Mouse (Mus musculus) forebrain, postnatal 0 days (tissue): ENCODE data around the gene Rnase4. TPM values are rescaled to one million over a fixed set of nuclear protein-coding genes. Genes with fewer than 3 reads are reported as not detected.

Experiments
- ATAC-seq: fragments of 200-750 bp; cut with Nextera tagmentation; 2 replicates; pipeline ENCODE4 v1.8.0; 2017; ENCODE audit warnings: mild to moderate bottlenecking, moderate library complexity
- DNase-seq: peaks from one replicate; pipeline ENCODE4 v3.0.0-alpha.2; 2015
- H3K27ac ChIP-seq: fragments of 300-500 bp; sonication (generic); 2 replicates; pipeline ENCODE4 v1.5.1; 2014; ENCODE audit warnings: low read depth, mild to moderate bottlenecking, antibody characterized with exemption, low read length, moderate library complexity, mixed read lengths
- H3K27me3 ChIP-seq: fragments of 300-500 bp; sonication (generic); 2 replicates; pipeline ENCODE4 v1.6.1; 2014; ENCODE audit warnings: mild to moderate bottlenecking, low read length, mixed read lengths; ENCODE audit not compliant: insufficient read depth
- H3K36me3 ChIP-seq: fragments of 300-500 bp; sonication (generic); 2 replicates; pipeline ENCODE4 v1.6.1; 2014; ENCODE audit warnings: mild to moderate bottlenecking, moderate library complexity; ENCODE audit not compliant: insufficient read depth
- H3K4me1 ChIP-seq: fragments of 300-500 bp; sonication (generic); 2 replicates; pipeline ENCODE4 v1.6.1; 2014; ENCODE audit warnings: antibody characterized with exemption; ENCODE audit not compliant: insufficient read depth
- H3K4me2 ChIP-seq: fragments of 300-500 bp; sonication (generic); 2 replicates; pipeline ENCODE4 v1.6.1; 2014; ENCODE audit warnings: low read depth, mild to moderate bottlenecking, moderate library complexity
- H3K4me3 ChIP-seq: fragments of 300-500 bp; sonication (generic); 2 replicates; pipeline ENCODE4 v1.5.1; 2014; ENCODE audit warnings: low read depth, low read length, mixed read lengths
- H3K9ac ChIP-seq: fragments of 300-500 bp; sonication (generic); 2 replicates; pipeline ENCODE4 v1.6.1; 2014; ENCODE audit warnings: mild to moderate bottlenecking
- H3K9me3 ChIP-seq: fragments of 300-500 bp; sonication (generic); 2 replicates; pipeline ENCODE4 v1.6.1; 2016; ENCODE audit warnings: low read length
- CTCF ChIP-seq: sonication (generic); IDR thresholded peaks from 2 replicates; pipeline ENCODE4 v1.5.1; 2016; ENCODE audit warnings: antibody characterized with exemption, control low read depth, low read depth
- WGBS: fragments of 180-500 bp; shearing (Covaris S2); extraction: QIAGEN DNeasy Blood & Tissue Kit; methylation state at CpG from one replicate; pipeline ENCODE4 v1.1.7; 2014; 5-methylcytosine and 5-hydroxymethylcytosine counted together
- polyA plus RNA-seq: library from polyadenylated mRNA; unstranded; fragments of >200 nt; fragmentation: Nextera tagmentation; extraction: Ambion mirVana; gene quantifications from 2 replicates; pipeline ENCODE4 v1.2.1, GENCODE M21; 2015
- total RNA-seq: library from RNA; depleted of rRNA; stranded (reverse); fragments of >200 nt; gene quantifications from 2 replicates; pipeline ENCODE4 v1.2.3, GENCODE M21; 2014; rRNA removed

Rnase4 gene
- total and polyA plus RNA-seq, 2 experiments from 2014 or later = 16.3 to 27.7 TPM

DNA sequence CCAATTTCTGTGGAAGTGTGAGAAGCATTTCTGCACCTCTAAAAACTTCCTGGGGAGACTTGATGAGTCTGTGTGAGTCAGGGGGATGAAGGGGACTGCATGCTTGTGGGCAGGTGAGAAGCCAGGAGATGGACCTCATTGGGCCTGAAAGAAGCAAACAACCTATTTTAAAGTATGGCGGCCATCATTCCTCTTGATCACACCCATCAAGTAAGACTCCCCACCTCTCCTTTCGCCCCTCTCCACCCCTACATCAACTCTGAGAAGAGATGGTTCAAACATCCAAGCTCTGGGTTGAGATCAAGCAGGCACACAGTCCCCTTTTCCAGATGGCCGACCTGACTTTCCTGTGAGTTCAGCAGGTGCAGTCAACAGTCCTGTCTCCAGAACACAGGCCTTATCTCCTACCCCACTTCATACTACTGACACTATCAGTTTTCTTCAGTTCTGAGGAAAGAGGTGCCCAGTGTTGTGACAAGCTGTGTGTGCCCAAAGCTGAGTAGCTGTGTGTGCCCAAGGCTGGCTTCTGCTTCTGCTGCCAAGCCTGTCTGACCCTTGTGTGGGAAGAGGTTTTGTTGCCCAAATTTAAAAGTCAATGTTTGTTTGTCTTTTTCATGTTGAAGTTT is 59.4 kb downstream of the Rnase4 start:
- no peak overlapping the region for H3K9ac ChIP-seq
- no peaks in the 10 kb centered on the region for H3K9me3 ChIP-seq
- 91% methylated on average over 3 of the region's 3 CpGs for WGBS
- no peak for TF ChIP-seq CTCF
- no peaks in the 10 kb centered on the region for H3K27me3 ChIP-seq
- no peak overlapping the region for H3K4me3 ChIP-seq
- H3K4me1 ChIP-seq = no peaks in the 10 kb centered on the region
- no peak overlapping the region for H3K27ac ChIP-seq
- H3K36me3 ChIP-seq = no peaks in the 10 kb centered on the region
- DNase-seq = no peak
- ATAC-seq = no peak
- H3K4me2 ChIP-seq = no peak overlapping the region

DNA sequence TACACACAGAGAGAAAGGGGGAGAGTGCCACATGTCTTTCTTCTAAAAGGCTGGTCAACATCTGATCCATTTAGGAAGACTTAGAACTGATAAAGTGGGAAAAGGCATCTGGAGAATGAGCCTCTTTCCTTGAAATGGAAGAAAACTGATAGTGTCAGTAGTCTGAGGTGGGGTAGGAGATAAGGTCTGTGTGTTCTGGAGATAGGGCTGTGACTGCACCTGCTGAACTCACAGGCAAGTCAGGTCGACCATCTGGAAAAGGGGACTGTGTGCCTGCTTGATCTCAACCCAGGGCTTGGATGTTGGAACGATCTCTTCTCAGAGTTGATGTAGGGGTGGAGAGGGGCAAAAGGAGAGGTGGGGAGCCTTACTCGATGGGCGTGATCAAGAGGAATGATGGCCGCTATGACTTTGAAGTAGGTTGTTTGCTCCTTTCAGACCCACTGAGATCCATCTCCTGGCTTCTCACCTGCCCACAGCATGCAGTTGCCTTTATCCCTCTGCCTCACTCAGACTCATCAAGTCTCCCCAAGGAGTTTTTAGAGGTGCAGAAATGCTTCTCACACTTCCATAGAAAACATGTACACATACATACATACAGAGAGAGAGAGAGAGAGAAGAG is 61.5 kb downstream of the Rnase4 start:
- no peak overlapping the region for H3K4me3 ChIP-seq
- no peak overlapping the region for H3K4me2 ChIP-seq
- no peak overlapping the region for H3K27ac ChIP-seq
- WGBS = 89% methylated on average over 5 of the region's 5 CpGs
- DNase-seq (no peak), ATAC-seq (no peak)
- no peak overlapping the region for H3K9ac ChIP-seq
- H3K4me1 ChIP-seq = no peaks in the 10 kb centered on the region
- H3K27me3 ChIP-seq = no peaks in the 10 kb centered on the region
- TF ChIP-seq CTCF = no peak
- H3K9me3 ChIP-seq = no peaks in the 10 kb centered on the region
- no peaks in the 10 kb centered on the region for H3K36me3 ChIP-seq

Other genes with a start within 250 kb of the Rnase4 start
- gene Tep1, start 220.5 kb upstream of the Rnase4 start, total RNA-seq = 2.4 and 2.5 TPM in 2 replicates
- 1.1 and 1.2 TPM in 2 replicates for gene Tep1, start 220.5 kb upstream of the Rnase4 start, polyA plus RNA-seq
- 1.1 and 2.8 TPM in 2 replicates for gene Klhl33, start 193.6 kb upstream of the Rnase4 start, total RNA-seq
- gene Klhl33, start 193.6 kb upstream of the Rnase4 start, polyA plus RNA-seq = 0.70 and 0.80 TPM in 2 replicates
- gene Osgep, start 166.2 kb upstream of the Rnase4 start, total RNA-seq = 75.2 and 102 TPM in 2 replicates
- gene Osgep, start 166.2 kb upstream of the Rnase4 start, polyA plus RNA-seq = 79.1 and 87.6 TPM in 2 replicates
- gene Apex1, start 166.1 kb upstream of the Rnase4 start, total RNA-seq = 134 and 150 TPM in 2 replicates
- 193 and 233 TPM in 2 replicates for gene Apex1, start 166.1 kb upstream of the Rnase4 start, polyA plus RNA-seq
- 54.8 and 61.9 TPM in 2 replicates for gene Pip4p1, start 160.2 kb upstream of the Rnase4 start, total RNA-seq
- gene Pip4p1, start 160.2 kb upstream of the Rnase4 start, polyA plus RNA-seq = 97.2 and 103 TPM in 2 replicates
- gene Pnp, start 160.0 kb upstream of the Rnase4 start, total RNA-seq = 16.7 and 20.0 TPM in 2 replicates
- gene Pnp, start 160.0 kb upstream of the Rnase4 start, polyA plus RNA-seq = 11.3 and 13.1 TPM in 2 replicates
- 13.1 and 19.0 TPM in 2 replicates for gene Gm49342, start 146.6 kb upstream of the Rnase4 start, total RNA-seq
- not detected in 2 replicates for gene Gm49342, start 146.6 kb upstream of the Rnase4 start, polyA plus RNA-seq
- 1.00 and 1.7 TPM in 2 replicates for gene Pnp2, start 135.1 kb upstream of the Rnase4 start, total RNA-seq
- gene Pnp2, start 135.1 kb upstream of the Rnase4 start, polyA plus RNA-seq = 0.78 and 1.6 TPM in 2 replicates
- gene Rnase10, start 83.3 kb upstream of the Rnase4 start, total RNA-seq = not detected in 2 replicates
- not detected in 2 replicates for gene Rnase10, start 83.3 kb upstream of the Rnase4 start, polyA plus RNA-seq
- gene Rnase9, start 49.2 kb upstream of the Rnase4 start, total RNA-seq = not detected in 2 replicates
- not detected in 2 replicates for gene Rnase9, start 49.2 kb upstream of the Rnase4 start, polyA plus RNA-seq
- gene Rnase11, start 40.9 kb upstream of the Rnase4 start, total RNA-seq = not detected in 2 replicates
- not detected in 2 replicates for gene Rnase11, start 40.9 kb upstream of the Rnase4 start, polyA plus RNA-seq
- gene Rnase12, start 33.4 kb upstream of the Rnase4 start, total RNA-seq = not detected in 2 replicates
- gene Rnase12, start 33.4 kb upstream of the Rnase4 start, polyA plus RNA-seq = 0.38 TPM in 1 of 2 replicates, not detected in the other
- gene Olfr750, start 16.6 kb upstream of the Rnase4 start, total RNA-seq = not detected in 2 replicates
- 0.08 TPM in 1 of 2 replicates, not detected in the other for gene Olfr750, start 16.6 kb upstream of the Rnase4 start, polyA plus RNA-seq
- 0.62 and 4.9 TPM in 2 replicates for gene Ang, start 73 bp downstream of the Rnase4 start, total RNA-seq
- 2.8 and 4.0 TPM in 2 replicates for gene Ang, start 73 bp downstream of the Rnase4 start, polyA plus RNA-seq
- gene Eddm3b, start 23.3 kb downstream of the Rnase4 start, total RNA-seq = 0.15 TPM in 1 of 2 replicates, not detected in the other
- 0.22 TPM in 1 of 2 replicates, not detected in the other for gene Eddm3b, start 23.3 kb downstream of the Rnase4 start, polyA plus RNA-seq
- 0.77 and 2.7 TPM in 2 replicates for gene Rnase6, start 32.8 kb downstream of the Rnase4 start, total RNA-seq
- gene Rnase6, start 32.8 kb downstream of the Rnase4 start, polyA plus RNA-seq = 1.3 and 1.4 TPM in 2 replicates
- not detected in 2 replicates for gene Rnase1, start 55.7 kb downstream of the Rnase4 start, total RNA-seq
- 0.21 TPM in 1 of 2 replicates, not detected in the other for gene Rnase1, start 55.7 kb downstream of the Rnase4 start, polyA plus RNA-seq
- gene Rnase2b, start 71.2 kb downstream of the Rnase4 start, total RNA-seq = not detected in 2 replicates
- not detected in 2 replicates for gene Rnase2b, start 71.2 kb downstream of the Rnase4 start, polyA plus RNA-seq
- gene Ang2, start 108.1 kb downstream of the Rnase4 start, total RNA-seq = not detected in 2 replicates
- not detected in 2 replicates for gene Ang2, start 108.1 kb downstream of the Rnase4 start, polyA plus RNA-seq
- gene Ear14, start 112.3 kb downstream of the Rnase4 start, total RNA-seq = not detected in 2 replicates
- not detected in 2 replicates for gene Ear14, start 112.3 kb downstream of the Rnase4 start, polyA plus RNA-seq
- not detected in 2 replicates for gene Rnase2a, start 165.0 kb downstream of the Rnase4 start, total RNA-seq
- not detected in 2 replicates for gene Rnase2a, start 165.0 kb downstream of the Rnase4 start, polyA plus RNA-seq